Mouse (Mus musculus) left cerebral cortex, postnatal 36 days (tissue): ENCODE measurements around the gene Tspyl2. TPM values are rescaled to one million over a fixed set of nuclear protein-coding genes. Genes with fewer than 3 reads are reported as not detected.
"Not testable (repeated sequence)": the region's sequence is repeated elsewhere in the genome, so short reads cannot be mapped to it uniquely, and the experiment has no call there.

ENCODE experiments used
- DNase-seq, 2 experiments: peaks; one replicate each; pipeline ENCODE4 v3.0.0; 2021 to 2022; ENCODE audit warnings: low spot score in 2 of 2, mixed read lengths in 1 of 2
- intact Hi-C: fragments of 180-260 bp; cut with DNase I; formaldehyde crosslinking; loops from one replicate; pipeline ENCODE4 v1.15.1; 2025
- total RNA-seq, 2 experiments: library from RNA; stranded (reverse); gene quantifications; 2 replicates each; pipeline ENCODE4 v1.2.3; 2021

The Tspyl2 gene
- total RNA-seq, 2 experiments from 2014 or later, result 82.4 to 99.8 TPM

DNA sequence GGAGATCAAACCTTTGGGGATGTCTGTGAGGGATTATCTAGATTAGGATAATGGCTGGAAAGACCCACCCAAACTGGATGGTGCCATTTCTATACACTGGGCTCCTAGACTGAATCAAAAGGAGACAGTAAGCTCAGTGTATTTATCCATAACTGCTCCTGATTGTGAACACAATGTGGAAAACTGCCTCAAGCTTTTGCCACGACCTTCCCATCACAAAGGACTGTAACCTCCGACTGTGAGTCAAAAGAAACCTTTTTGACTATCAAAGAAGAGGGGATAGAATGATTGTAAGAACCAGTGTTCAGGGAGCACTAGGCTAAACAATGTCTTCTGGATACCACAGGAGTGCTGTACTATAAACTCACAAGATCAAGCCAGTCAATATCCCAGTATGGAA is 36.0 kb downstream of the Tspyl2 start:
- no peak for DNase-seq
- intact Hi-C loops, result no loop called here

DNA sequence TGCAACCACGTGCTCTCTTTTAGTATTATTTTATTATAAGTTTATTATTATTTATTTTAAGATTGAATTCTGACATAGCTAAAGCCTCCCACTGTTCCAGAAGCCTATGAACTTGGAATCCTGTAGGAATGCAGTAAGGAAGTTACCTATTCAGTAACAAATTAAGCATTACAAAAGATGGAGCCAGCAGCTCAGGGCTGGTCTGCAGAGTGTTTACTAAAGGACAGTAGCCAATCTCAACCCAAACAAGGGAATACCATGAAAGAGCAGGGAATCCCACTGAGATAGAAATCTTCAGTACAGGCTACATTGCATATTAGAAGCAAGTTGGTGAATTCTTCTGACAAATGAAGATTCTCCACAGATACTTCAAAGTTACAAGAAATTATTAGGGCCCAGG is 55.2 kb downstream of the Tspyl2 start:
- DNase-seq, intact Hi-C loops: not testable (repeated sequence)

Other genes starting within 250 kb of the Tspyl2 start
- 100 to 1,000 TPM; 156 to 160 TPM for gene Iqsec2, start 198.2 kb downstream of the Tspyl2 start, total RNA-seq
- gene Kdm5c, start 109.4 kb downstream of the Tspyl2 start, total RNA-seq, result 10 to 100 TPM; 52.7 to 55.8 TPM
- gene Kantr, start 14.9 kb downstream of the Tspyl2 start, total RNA-seq, result 10 to 100 TPM; 52.5 to 54.5 TPM
- gene Gpr173, start 26.3 kb upstream of the Tspyl2 start, total RNA-seq, result 10 to 100 TPM; 15.8 to 17.5 TPM
- not detected for gene Cldn34a, start 220.9 kb upstream of the Tspyl2 start, total RNA-seq